In the genomic region with DNA sequence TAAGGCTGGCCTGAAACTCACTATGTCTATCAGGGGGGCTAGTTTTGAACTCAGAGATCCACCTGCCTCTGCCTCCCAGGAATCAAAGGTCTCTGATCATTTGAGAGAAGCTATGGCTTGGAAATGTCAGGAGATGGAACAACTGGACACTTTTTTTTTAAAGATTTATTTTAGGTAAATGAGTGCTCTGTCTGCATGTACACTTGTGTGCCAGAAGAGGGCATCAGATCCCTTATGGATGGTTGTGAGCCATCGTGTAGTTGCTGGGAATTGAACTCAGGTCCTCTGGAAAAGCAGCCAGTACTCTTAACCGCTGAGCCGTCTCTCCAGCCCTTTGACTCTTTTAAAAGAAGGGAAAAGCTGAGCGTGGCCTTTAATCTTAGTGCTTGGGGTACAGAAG, we compare ENCODE assay signal across 34 mouse cellular contexts. TPM values are rescaled to one million over a fixed set of nuclear protein-coding genes. Genes with fewer than 3 reads are reported as not detected.
DNase-seq lines count a peak whose midpoint lies in the region; ATAC-seq and TF ChIP-seq lines count a peak whose summit lies in the region.
"Had no signal": no experiment of that assay in that cellular context is flagged by ENCODE, and none has a peak within 500 bp of the region (broad histone marks: within the 10 kb centered on the region; RNA-seq: fewer than 3 reads in every experiment).

No protein-coding gene starts in this region.

- H3K9me3 ChIP-seq in forebrain, postnatal 0 days (ENCODE audit: low read length), result no peaks in the 10 kb centered on the region
- H3K9me3 ChIP-seq in forebrain, embryonic 10.5 days, result peaks cover 5% of the 10 kb centered on the region; the same call in 1 of the 2 replicates
- H3K9me3 ChIP-seq in lung, postnatal 0 days (ENCODE audit: low read length), result no peaks in the 10 kb centered on the region
- H3K9me3 ChIP-seq: forebrain, embryonic 12.5 days; kidney, embryonic 15.5 days; limb, embryonic 10.5 days; neural tube, embryonic 15.5 days had no signal

- TF ChIP-seq CTCF in forebrain, postnatal 0 days (IDR thresholded peaks at IDR 0.05; ENCODE audit: low read depth), result 0 out of 2 replicates have a peak, but pooled peaks have one; percentile 17
- 0 out of 2 replicates have a peak, but pooled peaks have one; percentile 6 for TF ChIP-seq CTCF in kidney, adult 2 months (conservative IDR thresholded peaks at IDR 0.05; ENCODE audit: insufficient read depth, insufficient read length, low read depth, low read length)
- TF ChIP-seq CTCF in lung, postnatal 0 days (IDR thresholded peaks at IDR 0.05), result peak; percentile 40

- peaks cover 22% of the 10 kb centered on the region for H3K27me3 ChIP-seq in forebrain, postnatal 0 days (ENCODE audit: insufficient read depth, low read length)
- H3K27me3 ChIP-seq in forebrain, embryonic 10.5 days (ENCODE audit: poor library complexity, severe bottlenecking), result peaks cover 67% of the 10 kb centered on the region
- H3K27me3 ChIP-seq in kidney, adult 2 months (replicated peaks; ENCODE audit: control insufficient read depth, insufficient read depth, low read length), result no peaks in the 10 kb centered on the region; the same call in 1 of the 2 replicates
- H3K27me3 ChIP-seq in lung, postnatal 0 days (replicated peaks; ENCODE audit: insufficient read depth, low read length), result 0 out of 2 replicates have a peak, but pooled peaks cover 6% of the 10 kb centered on the region

- H3K4me2 ChIP-seq in forebrain, postnatal 0 days (ENCODE audit: low read depth), result no peak overlapping the region
- no peak overlapping the region for H3K4me2 ChIP-seq in lung, postnatal 0 days (replicated peaks; ENCODE audit: low read depth, low read length)
- H3K4me2 ChIP-seq: forebrain, embryonic 12.5 days; heart, embryonic 12.5 days; hindbrain, embryonic 13.5 days; neural tube, embryonic 15.5 days had no signal

- DNase-seq in forebrain, postnatal 0 days, result no peak
- DNase-seq in forebrain, embryonic 10.5 days (ENCODE audit: extremely low spot score, low spot score), result no peak
- DNase-seq in kidney, adult 2 months, result no peak
- DNase-seq in kidney, adult 18-20 months, result no peak
- DNase-seq in lung, postnatal 0 days (ENCODE audit: low spot score), result no peak
- DNase-seq in lung, postnatal 10 days, result no peak
- no peak for DNase-seq in frontal cortex, postnatal 36 days (ENCODE audit: low spot score in 2 of 2)
- DNase-seq: adrenal gland, adult 2 months; cerebellum, adult 18-20 months; cerebellum, postnatal 14 days; gastrocnemius, postnatal 10 days; heart, postnatal 14 days; lung, adult 2 months; right cerebral cortex, adult 18-20 months; right cerebral cortex, postnatal 4 days; thymus, postnatal 36 days had no signal

- no peak overlapping the region for H3K9ac ChIP-seq in forebrain, postnatal 0 days
- no peak overlapping the region for H3K9ac ChIP-seq in lung, postnatal 0 days (replicated peaks; ENCODE audit: low read depth)
- H3K9ac ChIP-seq: forebrain, embryonic 12.5 days; heart, embryonic 12.5 days; hindbrain, embryonic 13.5 days; kidney, embryonic 15.5 days; neural tube, embryonic 15.5 days had no signal

- H3K4me1 ChIP-seq in forebrain, postnatal 0 days (ENCODE audit: insufficient read depth), result peaks cover 18% of the 10 kb centered on the region; the same call in 1 of the 2 replicates
- peaks cover 43% of the 10 kb centered on the region for H3K4me1 ChIP-seq in forebrain, embryonic 10.5 days
- peaks cover 16% of the 10 kb centered on the region; the same call in 1 of the 2 replicates for H3K4me1 ChIP-seq in kidney, adult 2 months (ENCODE audit: control insufficient read depth, insufficient read depth, low read length)
- H3K4me1 ChIP-seq in lung, postnatal 0 days (ENCODE audit: insufficient read depth, low read depth, low read length), result peaks cover 27% of the 10 kb centered on the region; the same call in 1 of the 2 replicates

- WGBS in forebrain, postnatal 0 days, result 86% methylated on average over 4 of the region's 4 CpGs
- WGBS in forebrain, embryonic 10.5 days, result 78% methylated on average over 4 of the region's 4 CpGs
- 90% methylated on average over 4 of the region's 4 CpGs for WGBS in kidney, adult 2 months
- 83% methylated on average over 4 of the region's 4 CpGs for WGBS in lung, postnatal 0 days

- ATAC-seq in forebrain, postnatal 0 days, result no peak
- ATAC-seq in lung, postnatal 0 days, result no peak
- ATAC-seq: Patski had no signal

- no peak overlapping the region for H3K4me3 ChIP-seq in forebrain, postnatal 0 days (ENCODE audit: low read depth, low read length)
- H3K4me3 ChIP-seq in forebrain, embryonic 10.5 days, result no peak overlapping the region
- H3K4me3 ChIP-seq in kidney, adult 2 months (ENCODE audit: insufficient read depth, low read depth, low read length), result no peak overlapping the region
- no peak overlapping the region for H3K4me3 ChIP-seq in lung, postnatal 0 days (ENCODE audit: low read depth, low read length)
- H3K4me3 ChIP-seq: forebrain, embryonic 12.5 days; heart, embryonic 12.5 days; hindbrain, embryonic 13.5 days; kidney, embryonic 15.5 days; limb, embryonic 10.5 days; midbrain, embryonic 10.5 days; neural tube, embryonic 15.5 days had no signal

- TF ChIP-seq EP300 in lung, postnatal 0 days (IDR thresholded peaks at IDR 0.05), result no peak

- no peaks in the 10 kb centered on the region for H3K36me3 ChIP-seq in forebrain, postnatal 0 days (ENCODE audit: insufficient read depth)
- H3K36me3 ChIP-seq in forebrain, embryonic 10.5 days (replicated peaks), result no peaks in the 10 kb centered on the region
- H3K36me3 ChIP-seq in kidney, adult 2 months (ENCODE audit: control insufficient read depth, insufficient read depth, low read length), result no peaks in the 10 kb centered on the region
- H3K36me3 ChIP-seq in lung, postnatal 0 days (ENCODE audit: insufficient read depth, low read length), result no peaks in the 10 kb centered on the region
- H3K36me3 ChIP-seq: forebrain, embryonic 12.5 days; heart, embryonic 12.5 days; hindbrain, embryonic 13.5 days; kidney, embryonic 15.5 days; limb, embryonic 10.5 days; midbrain, embryonic 10.5 days; neural tube, embryonic 15.5 days had no signal

- H3K27ac ChIP-seq in forebrain, postnatal 0 days (ENCODE audit: low read depth, low read length), result no peak overlapping the region
- H3K27ac ChIP-seq in forebrain, embryonic 10.5 days, result no peak overlapping the region
- no peak overlapping the region for H3K27ac ChIP-seq in kidney, adult 2 months (ENCODE audit: insufficient read depth, low read depth, low read length)
- H3K27ac ChIP-seq in lung, postnatal 0 days (ENCODE audit: low read length), result no peak overlapping the region
- H3K27ac ChIP-seq: forebrain, embryonic 12.5 days; hindbrain, embryonic 13.5 days; kidney, embryonic 15.5 days; limb, embryonic 10.5 days; macrophage; midbrain, embryonic 10.5 days; neural tube, embryonic 15.5 days had no signal

- no peak for TF ChIP-seq POLR2A in kidney, adult 2 months (IDR thresholded peaks at IDR 0.05; ENCODE audit: low read depth, low read length)

RNA-seq across cellular contexts. Expression of a gene that starts 1.0 kb away (rescaled TPM):
- total RNA-seq in forebrain, postnatal 0 days (2014; rRNA removed), result 0.23 and 0.76 TPM in 2 replicates
- polyA plus RNA-seq in forebrain, postnatal 0 days (2015; fragmentation: Nextera tagmentation; extraction: Ambion mirVana), result 0.74 and 1.2 TPM in 2 replicates
- polyA plus RNA-seq in forebrain, embryonic 10.5 days (2016; fragmentation: Nextera tagmentation; extraction: Ambion mirVana), result 0.71 and 0.95 TPM in 2 replicates
- polyA plus RNA-seq in kidney, adult 2 months (2012; rRNA removed), result 19.2 and 22.4 TPM in 2 replicates
- polyA plus RNA-seq in lung, postnatal 0 days (2015; fragmentation: Nextera tagmentation; extraction: Ambion mirVana), result 14.3 and 14.9 TPM in 2 replicates
- total RNA-seq: gastrocnemius, postnatal 10 days; granulocyte monocyte progenitor cell, adult 5-6 weeks; layer of hippocampus, postnatal 14 days had no signal
- polyA plus RNA-seq: macrophage had no signal

RNA-seq across cellular contexts. Expression of a gene that starts 4.7 kb away (rescaled TPM):
- 10.1 and 15.9 TPM in 2 replicates for total RNA-seq in forebrain, postnatal 0 days (2014; rRNA removed)
- 1.6 and 3.1 TPM in 2 replicates for polyA plus RNA-seq in forebrain, postnatal 0 days (2015; fragmentation: Nextera tagmentation; extraction: Ambion mirVana)
- polyA plus RNA-seq in forebrain, embryonic 10.5 days (2016; fragmentation: Nextera tagmentation; extraction: Ambion mirVana), result 0.73 TPM in 2 replicates
- polyA plus RNA-seq in kidney, adult 2 months (2012; rRNA removed), result 2.6 and 3.3 TPM in 2 replicates
- polyA plus RNA-seq in lung, postnatal 0 days (2015; fragmentation: Nextera tagmentation; extraction: Ambion mirVana), result 0.57 and 0.95 TPM in 2 replicates

RNA-seq across cellular contexts. Expression of a gene that starts 8.7 kb away (rescaled TPM):
- not detected in 2 replicates for total RNA-seq in forebrain, postnatal 0 days (2014; rRNA removed)
- not detected in 2 replicates for polyA plus RNA-seq in forebrain, postnatal 0 days (2015; fragmentation: Nextera tagmentation; extraction: Ambion mirVana)
- polyA plus RNA-seq in forebrain, embryonic 10.5 days (2016; fragmentation: Nextera tagmentation; extraction: Ambion mirVana), result not detected in 2 replicates
- polyA plus RNA-seq in kidney, adult 2 months (2012; rRNA removed), result 0.02 and 0.04 TPM in 2 replicates
- not detected in 2 replicates for polyA plus RNA-seq in lung, postnatal 0 days (2015; fragmentation: Nextera tagmentation; extraction: Ambion mirVana)
- total RNA-seq: adrenal gland, adult 2 months; ES-E14; gastrocnemius, postnatal 10 days; granulocyte monocyte progenitor cell, adult 5-6 weeks; heart, postnatal 14 days; layer of hippocampus, postnatal 14 days; left cerebral cortex, adult 8-10 months; liver, adult 2 months had no signal
- polyA plus RNA-seq: adrenal gland, adult 2 months; embryonic facial prominence, embryonic 11.5 days; forebrain, embryonic 12.5 days; heart, embryonic 12.5 days; hindbrain, embryonic 13.5 days; intestine, embryonic 14.5 days; kidney, embryonic 15.5 days; large intestine, adult 2 months; limb, embryonic 10.5 days; liver, adult 2 months; lung, adult 2 months; macrophage; midbrain, embryonic 10.5 days; neural tube, embryonic 15.5 days; Patski; stomach, embryonic 14.5 days had no signal

RNA-seq across cellular contexts. Expression of a gene that starts 10.6 kb away (rescaled TPM):
- 0.33 and 3.8 TPM in 2 replicates for total RNA-seq in forebrain, postnatal 0 days (2014; rRNA removed)
- 0.69 and 1.2 TPM in 2 replicates for polyA plus RNA-seq in forebrain, postnatal 0 days (2015; fragmentation: Nextera tagmentation; extraction: Ambion mirVana)
- 1.0 and 1.5 TPM in 2 replicates for polyA plus RNA-seq in forebrain, embryonic 10.5 days (2016; fragmentation: Nextera tagmentation; extraction: Ambion mirVana)
- polyA plus RNA-seq in kidney, adult 2 months (2012; rRNA removed), result 11.9 and 14.3 TPM in 2 replicates
- polyA plus RNA-seq in lung, postnatal 0 days (2015; fragmentation: Nextera tagmentation; extraction: Ambion mirVana), result 15.6 and 16.2 TPM in 2 replicates
- total RNA-seq: granulocyte monocyte progenitor cell, adult 5-6 weeks had no signal
- polyA plus RNA-seq: macrophage had no signal

RNA-seq across cellular contexts. Expression of a gene that starts 11.9 kb away (rescaled TPM):
- total RNA-seq in forebrain, postnatal 0 days (2014; rRNA removed), result not detected in 2 replicates
- polyA plus RNA-seq in forebrain, postnatal 0 days (2015; fragmentation: Nextera tagmentation; extraction: Ambion mirVana), result not detected in 2 replicates
- not detected in 2 replicates for polyA plus RNA-seq in forebrain, embryonic 10.5 days (2016; fragmentation: Nextera tagmentation; extraction: Ambion mirVana)
- 0.20 and 0.26 TPM in 2 replicates for polyA plus RNA-seq in kidney, adult 2 months (2012; rRNA removed)
- not detected in 2 replicates for polyA plus RNA-seq in lung, postnatal 0 days (2015; fragmentation: Nextera tagmentation; extraction: Ambion mirVana)
- total RNA-seq: adrenal gland, adult 2 months; ES-E14; gastrocnemius, postnatal 10 days; granulocyte monocyte progenitor cell, adult 5-6 weeks; heart, postnatal 14 days; layer of hippocampus, postnatal 14 days; left cerebral cortex, adult 8-10 months; liver, adult 2 months had no signal
- polyA plus RNA-seq: embryonic facial prominence, embryonic 11.5 days; forebrain, embryonic 12.5 days; heart, embryonic 12.5 days; intestine, embryonic 14.5 days; kidney, embryonic 15.5 days; large intestine, adult 2 months; limb, embryonic 10.5 days; liver, adult 2 months; lung, adult 2 months; macrophage; midbrain, embryonic 10.5 days; neural tube, embryonic 15.5 days; Patski; stomach, embryonic 14.5 days had no signal
